Mouse (Mus musculus): Measurements from ENCODE around the gene Rpl28. TPM values are rescaled to one million over a fixed set of nuclear protein-coding genes. Genes with fewer than 3 reads are reported as not detected.

Gene Rpl28
- polyA plus RNA-seq (2015; fragmentation: Nextera tagmentation; extraction: Ambion mirVana) = 306 and 332 TPM in 2 replicates

DNA sequence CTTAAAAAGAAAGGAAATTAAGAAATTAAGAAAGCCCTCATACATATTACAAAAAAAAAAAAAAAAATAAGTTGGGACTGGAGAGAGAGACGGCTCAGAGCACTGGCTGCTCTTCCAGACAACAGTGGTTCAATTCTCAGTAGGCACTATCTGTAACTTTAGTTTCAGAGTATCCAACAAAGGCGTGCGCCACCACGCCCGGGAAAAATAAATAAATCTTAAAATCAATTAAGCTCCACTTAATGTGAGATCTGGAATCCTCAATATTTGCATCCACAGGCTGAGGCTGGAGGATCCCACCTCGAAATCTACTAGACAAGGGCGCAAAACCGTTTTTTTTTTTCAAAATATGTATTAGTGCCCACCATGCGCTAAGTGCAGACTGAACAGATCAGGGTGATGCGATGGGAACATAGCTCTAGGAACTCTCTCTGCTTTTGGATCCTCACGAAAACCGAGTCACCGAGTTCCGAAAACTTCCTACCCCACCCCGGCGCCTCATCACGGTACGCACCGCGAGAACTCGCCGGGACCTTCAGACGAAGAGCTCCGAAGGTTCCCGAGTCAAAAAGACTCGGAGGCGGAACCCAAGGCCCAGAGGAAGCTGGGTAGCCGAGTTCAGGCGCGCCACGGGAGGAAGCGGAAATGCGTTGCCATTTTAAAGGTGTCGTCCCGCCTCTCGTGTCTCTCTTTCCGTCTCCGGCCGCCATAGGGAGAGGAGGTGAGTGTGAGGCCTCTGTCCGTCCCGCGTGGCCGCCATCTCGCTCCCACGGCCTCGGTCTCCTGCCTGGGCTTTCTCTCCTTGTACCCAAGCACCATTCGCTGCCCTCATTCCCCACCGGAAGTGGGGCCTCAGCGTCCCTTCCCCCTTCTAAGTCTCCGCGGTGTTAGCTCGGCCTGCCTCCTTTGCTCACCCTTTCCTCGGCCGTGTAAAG, at the start of gene Rpl28:
TSS of gene Rpl28 (plus strand) at position 597 of the 935 bp plus-strand sequence.

DNA sequence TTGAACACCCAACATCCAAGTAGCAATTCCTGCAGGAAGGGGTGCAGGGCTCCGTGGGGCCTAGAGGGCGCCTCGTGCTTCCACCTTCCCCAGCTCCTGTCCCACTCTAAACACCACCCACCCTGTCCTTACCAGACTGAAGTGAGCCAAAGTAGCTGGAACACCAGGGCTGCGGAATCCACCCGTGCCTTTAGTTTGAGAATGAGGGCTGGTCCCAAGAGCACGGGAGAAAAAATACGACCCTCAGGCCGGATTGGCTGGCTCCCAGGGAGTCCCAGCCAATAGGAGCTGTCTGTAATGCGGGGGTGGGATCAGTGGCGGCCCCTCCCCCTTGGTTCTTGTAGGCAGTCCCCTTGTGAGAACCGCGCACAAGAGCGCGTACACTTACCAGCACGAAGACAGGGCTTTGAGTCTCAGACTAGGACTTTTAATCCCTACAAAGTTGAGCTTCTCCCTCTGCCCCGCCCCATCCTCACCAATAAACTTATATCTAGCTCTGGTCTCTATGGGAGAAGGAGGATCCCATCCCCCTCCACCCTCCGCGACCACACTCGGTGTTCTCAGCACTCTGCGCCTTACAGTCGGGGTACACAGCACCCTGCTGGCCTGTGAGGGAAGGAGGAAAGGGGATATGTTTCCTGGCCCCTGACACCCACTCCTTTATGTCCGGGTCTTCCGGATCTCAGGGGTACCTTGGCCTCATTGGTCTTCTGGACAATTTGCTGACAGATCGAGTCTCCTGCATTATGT, 39.7 kb upstream of the Rpl28 start, which contains the start of gene Cox6b2:
TSS of gene Cox6b2 (minus strand) at position 274 of the 750 bp plus-strand sequence.

DNA sequence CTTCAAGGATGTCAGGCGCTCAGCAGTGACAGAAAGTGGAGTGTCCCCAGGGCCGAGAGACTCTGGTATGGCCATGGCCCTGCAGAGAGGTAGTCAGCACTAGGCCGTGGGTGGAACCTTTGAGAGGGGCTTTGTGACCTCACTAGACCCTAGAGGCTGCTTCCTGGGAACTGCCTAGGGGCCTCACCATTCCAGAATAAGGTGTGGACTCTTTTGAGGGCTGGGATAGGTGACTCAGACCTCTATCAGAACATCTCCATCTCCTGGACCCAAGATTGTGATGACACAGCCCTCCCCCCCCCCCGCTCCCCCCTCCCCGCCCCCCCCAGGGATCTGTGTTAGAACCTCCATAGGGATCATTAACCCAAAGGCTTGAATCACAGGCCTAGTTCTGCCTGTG, 21.5 kb upstream of the Rpl28 start, which contains the start of gene Fam71e2:
TSS of gene Fam71e2 (minus strand) at position 101 of the 400 bp plus-strand sequence.

DNA sequence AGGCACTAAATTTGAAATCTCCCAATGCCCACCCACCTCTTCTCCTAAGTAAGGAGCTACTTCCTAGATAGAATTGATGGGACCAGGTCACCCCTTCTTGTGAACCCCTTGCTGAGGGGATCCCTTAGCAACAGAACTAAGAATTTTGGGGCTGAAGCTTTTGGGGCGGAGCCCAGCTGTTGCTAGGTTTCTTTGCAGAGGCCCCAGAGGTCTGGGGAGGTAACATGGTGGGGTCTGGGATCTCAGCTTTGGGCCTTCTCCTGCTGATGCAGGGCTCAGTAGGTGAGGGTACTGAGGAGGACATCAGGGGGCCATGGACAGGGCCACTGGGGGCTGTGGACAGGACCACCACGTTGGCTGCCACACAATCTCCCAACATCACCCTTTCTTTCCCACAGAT, 9.9 kb upstream of the Rpl28 start, which contains the start of the genes Il11 and Tmem190:
TSS of gene Il11 (minus strand) at position 101 of the 400 bp plus-strand sequence.
TSS of gene Tmem190 (plus strand) at position 179 of the 400 bp plus-strand sequence.

DNA sequence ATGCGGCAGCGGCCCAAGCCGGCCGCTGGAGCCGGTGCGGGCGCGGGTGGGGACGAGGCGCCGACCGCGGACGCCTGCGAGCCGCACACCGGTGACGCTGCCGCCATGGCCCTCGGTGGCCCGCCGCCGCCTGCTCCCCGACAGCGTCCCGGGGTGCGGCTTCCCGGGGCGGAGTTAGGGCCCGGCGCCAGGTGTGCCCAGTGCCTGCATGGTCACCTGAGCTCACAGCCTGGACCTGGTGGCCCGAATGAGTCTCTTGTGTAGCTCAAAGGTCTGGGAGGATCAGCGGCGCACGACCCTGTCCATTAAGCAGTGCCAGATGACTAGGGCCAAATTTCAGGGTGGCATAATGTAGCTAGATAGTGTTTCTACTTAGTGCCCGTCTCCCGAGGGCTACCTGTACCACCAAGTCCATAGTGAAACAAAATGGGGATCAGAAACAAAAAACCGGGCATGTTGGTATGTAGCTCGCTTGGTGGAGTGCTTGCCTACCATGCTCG, 3.2 kb upstream of the Rpl28 start, which contains the start of gene Tmem238:
TSS of gene Tmem238 (minus strand) at position 221 of the 500 bp plus-strand sequence.

DNA sequence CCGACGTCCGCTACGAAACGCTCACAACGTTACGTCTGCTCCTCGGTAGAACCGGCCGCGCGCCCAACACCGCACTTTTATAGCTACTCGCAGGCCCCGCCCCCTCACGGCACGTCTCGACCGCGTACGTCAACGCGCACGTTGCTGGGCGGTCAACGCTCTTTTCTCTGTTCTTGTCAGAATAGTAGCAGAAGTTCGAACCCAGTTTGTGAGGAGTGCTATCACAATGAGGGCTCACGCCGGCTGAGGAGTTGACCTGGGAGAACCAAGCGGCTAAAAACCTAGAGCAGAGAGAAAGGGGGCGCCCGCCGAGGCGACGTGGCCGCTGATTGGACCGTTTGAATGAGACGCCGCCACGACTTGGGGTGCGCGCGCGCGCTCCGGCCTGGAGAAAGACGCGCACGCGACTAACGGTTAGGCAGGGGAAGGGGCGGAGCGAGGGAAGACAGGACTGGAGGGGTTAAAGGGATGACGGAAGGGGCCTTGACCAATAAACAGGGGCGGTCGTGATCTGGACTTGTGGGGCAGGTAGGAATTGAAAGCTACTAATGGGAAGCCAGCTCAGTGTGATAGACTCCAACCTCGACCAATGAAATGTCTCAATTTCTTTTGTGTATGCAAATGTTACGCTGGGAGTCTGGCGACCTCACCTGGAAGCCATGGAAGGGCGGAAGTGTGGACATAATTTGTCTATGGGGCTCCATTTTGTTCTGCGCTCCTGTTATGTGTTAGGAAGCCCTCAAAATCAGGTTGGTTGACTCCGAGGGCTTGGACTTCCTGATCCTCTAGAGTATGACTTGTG, 19.8 kb downstream of the Rpl28 start, which contains the start of gene Ube2s:
TSS of gene Ube2s (minus strand) at position 288 of the 802 bp plus-strand sequence.

DNA sequence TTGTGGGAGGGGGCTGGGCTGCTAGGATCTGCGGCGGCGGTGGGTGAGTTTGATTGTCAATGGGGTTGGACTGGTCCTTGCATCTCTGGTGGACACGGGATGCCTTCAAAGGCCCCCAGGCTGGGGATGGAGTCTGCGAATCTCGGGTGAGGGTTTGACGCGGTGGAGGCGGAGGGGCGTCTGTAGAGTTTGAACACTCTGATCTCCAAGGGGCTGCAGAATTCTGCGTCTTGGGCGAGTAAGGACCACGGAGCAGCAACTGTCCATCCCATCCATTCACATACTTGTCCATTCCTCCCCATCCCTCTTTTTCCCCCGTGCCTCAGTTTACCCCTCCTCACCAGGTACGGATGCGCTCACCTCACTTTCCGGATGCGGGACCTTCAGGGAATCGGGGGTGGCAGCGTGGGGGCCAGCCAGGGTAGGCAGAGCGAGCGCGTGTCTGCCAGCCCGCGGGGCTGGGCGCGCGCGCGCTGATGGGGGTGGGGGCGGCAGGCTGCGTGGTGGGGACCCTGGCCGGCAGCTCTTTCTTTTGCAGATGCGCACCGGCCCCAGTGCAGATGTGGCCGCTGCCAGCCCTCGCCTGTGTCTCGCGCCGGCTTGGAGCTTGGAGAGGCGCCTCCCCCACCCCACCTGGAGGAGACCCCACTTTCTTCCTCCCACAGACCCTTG, 51.7 kb downstream of the Rpl28 start, which contains the start of gene Shisa7:
TSS of gene Shisa7 (minus strand) at position 452 of the 672 bp plus-strand sequence.

Other genes with a start within 250 kb of the Rpl28 start
- gene Syt5, start 245.3 kb upstream of the Rpl28 start, polyA plus RNA-seq (2015; fragmentation: Nextera tagmentation; extraction: Ambion mirVana) = 82.1 and 85.1 TPM in 2 replicates
- gene Ptprh, start 188.8 kb upstream of the Rpl28 start, polyA plus RNA-seq (2015; fragmentation: Nextera tagmentation; extraction: Ambion mirVana) = 0.45 and 0.60 TPM in 2 replicates
- gene Tmem86b, start 161.5 kb upstream of the Rpl28 start, polyA plus RNA-seq (2015; fragmentation: Nextera tagmentation; extraction: Ambion mirVana) = 0.75 and 1.0 TPM in 2 replicates
- gene Ppp6r1, start 133.9 kb upstream of the Rpl28 start, polyA plus RNA-seq (2015; fragmentation: Nextera tagmentation; extraction: Ambion mirVana) = 11.9 and 12.9 TPM in 2 replicates
- 159 and 162 TPM in 2 replicates for gene Hspbp1, start 107.8 kb upstream of the Rpl28 start, polyA plus RNA-seq (2015; fragmentation: Nextera tagmentation; extraction: Ambion mirVana)
- gene Brsk1, start 102.3 kb upstream of the Rpl28 start, polyA plus RNA-seq (2015; fragmentation: Nextera tagmentation; extraction: Ambion mirVana) = 9.4 and 9.6 TPM in 2 replicates
- 0.13 TPM in 1 of 2 replicates, not detected in the other for gene Tmem150b, start 67.6 kb upstream of the Rpl28 start, polyA plus RNA-seq (2015; fragmentation: Nextera tagmentation; extraction: Ambion mirVana)
- gene Kmt5c, start 52.8 kb upstream of the Rpl28 start, polyA plus RNA-seq (2015; fragmentation: Nextera tagmentation; extraction: Ambion mirVana) = 27.9 and 32.2 TPM in 2 replicates
- gene Cox6b2, start 39.8 kb upstream of the Rpl28 start, polyA plus RNA-seq (2015; fragmentation: Nextera tagmentation; extraction: Ambion mirVana) = 64.8 and 72.7 TPM in 2 replicates
- not detected in 2 replicates for gene Fam71e2, start 21.6 kb upstream of the Rpl28 start, polyA plus RNA-seq (2015; fragmentation: Nextera tagmentation; extraction: Ambion mirVana)
- gene Il11, start 10.0 kb upstream of the Rpl28 start, polyA plus RNA-seq (2015; fragmentation: Nextera tagmentation; extraction: Ambion mirVana) = 1.3 and 1.4 TPM in 2 replicates
- gene Tmem190, start 9.9 kb upstream of the Rpl28 start, polyA plus RNA-seq (2015; fragmentation: Nextera tagmentation; extraction: Ambion mirVana) = not detected in 2 replicates
- 15.1 and 19.9 TPM in 2 replicates for gene Tmem238, start 3.2 kb upstream of the Rpl28 start, polyA plus RNA-seq (2015; fragmentation: Nextera tagmentation; extraction: Ambion mirVana)
- 236 and 237 TPM in 2 replicates for gene Ube2s, start 19.7 kb downstream of the Rpl28 start, polyA plus RNA-seq (2015; fragmentation: Nextera tagmentation; extraction: Ambion mirVana)
- 8.2 and 11.1 TPM in 2 replicates for gene Shisa7, start 51.8 kb downstream of the Rpl28 start, polyA plus RNA-seq (2015; fragmentation: Nextera tagmentation; extraction: Ambion mirVana)
- 3.1 and 4.0 TPM in 2 replicates for gene Isoc2b, start 77.4 kb downstream of the Rpl28 start, polyA plus RNA-seq (2015; fragmentation: Nextera tagmentation; extraction: Ambion mirVana)
- gene Isoc2a, start 84.3 kb downstream of the Rpl28 start, polyA plus RNA-seq (2015; fragmentation: Nextera tagmentation; extraction: Ambion mirVana) = 0.85 and 0.86 TPM in 2 replicates
- 0.42 TPM in 1 of 2 replicates, not detected in the other for gene Gm36210, start 113.6 kb downstream of the Rpl28 start, polyA plus RNA-seq (2015; fragmentation: Nextera tagmentation; extraction: Ambion mirVana)
- gene Zfp628, start 122.3 kb downstream of the Rpl28 start, polyA plus RNA-seq (2015; fragmentation: Nextera tagmentation; extraction: Ambion mirVana) = 3.0 and 4.2 TPM in 2 replicates
- gene Nat14, start 129.2 kb downstream of the Rpl28 start, polyA plus RNA-seq (2015; fragmentation: Nextera tagmentation; extraction: Ambion mirVana) = 35.0 and 39.1 TPM in 2 replicates
- gene Ssc5d, start 132.9 kb downstream of the Rpl28 start, polyA plus RNA-seq (2015; fragmentation: Nextera tagmentation; extraction: Ambion mirVana) = 0.88 and 1.3 TPM in 2 replicates
- not detected in 2 replicates for gene Sbk2, start 171.5 kb downstream of the Rpl28 start, polyA plus RNA-seq (2015; fragmentation: Nextera tagmentation; extraction: Ambion mirVana)
- gene Sbk3, start 178.3 kb downstream of the Rpl28 start, polyA plus RNA-seq (2015; fragmentation: Nextera tagmentation; extraction: Ambion mirVana) = 0.12 and 0.25 TPM in 2 replicates
- gene Zfp579, start 203.3 kb downstream of the Rpl28 start, polyA plus RNA-seq (2015; fragmentation: Nextera tagmentation; extraction: Ambion mirVana) = 37.5 and 40.0 TPM in 2 replicates
- gene Zfp524, start 221.5 kb downstream of the Rpl28 start, polyA plus RNA-seq (2015; fragmentation: Nextera tagmentation; extraction: Ambion mirVana) = 5.8 and 6.8 TPM in 2 replicates
- gene Fiz1, start 221.8 kb downstream of the Rpl28 start, polyA plus RNA-seq (2015; fragmentation: Nextera tagmentation; extraction: Ambion mirVana) = 22.9 and 26.6 TPM in 2 replicates
- gene Gm44973, start 222.6 kb downstream of the Rpl28 start, polyA plus RNA-seq (2015; fragmentation: Nextera tagmentation; extraction: Ambion mirVana) = 1.3 and 2.1 TPM in 2 replicates
- gene Zfp865, start 227.5 kb downstream of the Rpl28 start, polyA plus RNA-seq (2015; fragmentation: Nextera tagmentation; extraction: Ambion mirVana) = 5.1 and 5.6 TPM in 2 replicates
- 72.3 and 78.9 TPM in 2 replicates for gene Ccdc106, start 227.7 kb downstream of the Rpl28 start, polyA plus RNA-seq (2015; fragmentation: Nextera tagmentation; extraction: Ambion mirVana)
- not detected in 2 replicates for gene 4632433K11Rik, start 241.2 kb downstream of the Rpl28 start, polyA plus RNA-seq (2015; fragmentation: Nextera tagmentation; extraction: Ambion mirVana)
- 6.1 and 7.8 TPM in 2 replicates for gene Zfp784, start 245.6 kb downstream of the Rpl28 start, polyA plus RNA-seq (2015; fragmentation: Nextera tagmentation; extraction: Ambion mirVana)

Measured in neural tube, postnatal 0 days (tissue).